33 mouse cellular contexts compared by ENCODE assay signal in the genomic region with DNA sequence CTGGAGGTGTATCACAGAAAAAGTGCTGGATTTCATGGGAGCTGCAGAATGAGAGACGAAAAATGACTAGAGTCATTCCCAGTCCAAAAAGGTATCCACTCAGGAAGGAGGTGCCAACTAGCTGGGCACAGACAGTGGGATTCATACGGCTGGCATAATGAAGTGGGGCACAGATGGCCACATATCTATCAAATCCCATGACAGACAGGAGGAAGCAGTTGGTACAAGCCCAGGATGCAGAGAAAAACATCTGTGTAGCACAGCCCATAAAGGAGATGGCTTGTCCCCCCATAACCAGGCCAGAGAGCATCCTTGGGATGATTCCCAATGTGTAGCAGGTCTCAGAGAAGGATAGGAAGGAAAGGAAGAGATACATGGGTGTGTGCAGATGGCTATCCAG. TPM values are rescaled to one million over a fixed set of nuclear protein-coding genes. Genes with fewer than 3 reads are reported as not detected.
A peak's percentile ranks its signal among the peaks of the same experiment; 100 is the strongest.
DNase-seq lines count a peak whose midpoint lies in the region; ATAC-seq and TF ChIP-seq lines count a peak whose summit lies in the region.
"Had no signal": no experiment of that assay in that cellular context is flagged by ENCODE, and none has a peak within 500 bp of the region (broad histone marks: within the 10 kb centered on the region; RNA-seq: fewer than 3 reads in every experiment).

No protein-coding gene starts in this region.

- TF ChIP-seq CTCF in cerebellum, adult 2 months (IDR thresholded peaks at IDR 0.05; ENCODE audit: borderline replicate concordance, insufficient read depth, low read depth, low read length) = no peak
- no peak for TF ChIP-seq CTCF in liver, postnatal 0 days (IDR thresholded peaks at IDR 0.05; ENCODE audit: low read depth)
- TF ChIP-seq CTCF in liver, embryonic 14.5 days (IDR thresholded peaks at IDR 0.05; ENCODE audit: low read depth) = no peak

- H3K9ac ChIP-seq in heart, embryonic 11.5 days (ENCODE audit: low read depth, low read length) = no peak overlapping the region
- no peak overlapping the region for H3K9ac ChIP-seq in liver, embryonic 11.5 days (ENCODE audit: low read depth, low read length)
- H3K9ac ChIP-seq in liver, postnatal 0 days (replicated peaks) = no peak overlapping the region
- no peak overlapping the region for H3K9ac ChIP-seq in liver, embryonic 14.5 days (replicated peaks)
- H3K9ac ChIP-seq: hindbrain, embryonic 13.5 days; limb, embryonic 13.5 days; liver, embryonic 15.5 days; lung, embryonic 15.5 days; midbrain, embryonic 15.5 days had no signal

- H3K27ac ChIP-seq in cerebellum, adult 2 months (ENCODE audit: insufficient read depth, low read length) = no peak overlapping the region
- H3K27ac ChIP-seq in heart, embryonic 11.5 days (ENCODE audit: low read depth, low read length) = no peak overlapping the region
- no peak overlapping the region for H3K27ac ChIP-seq in liver, embryonic 11.5 days (ENCODE audit: low read depth, low read length)
- no peak overlapping the region for H3K27ac ChIP-seq in liver, postnatal 0 days (ENCODE audit: low read depth)
- no peak overlapping the region for H3K27ac ChIP-seq in liver, embryonic 14.5 days
- H3K27ac ChIP-seq: heart, embryonic 10.5 days; hindbrain, embryonic 13.5 days; limb, embryonic 13.5 days; liver, embryonic 15.5 days; lung, embryonic 15.5 days; midbrain, embryonic 10.5 days; midbrain, embryonic 15.5 days had no signal

- H3K27me3 ChIP-seq in cerebellum, adult 2 months (ENCODE audit: control insufficient read depth, insufficient read depth, low read length) = no peaks in the 10 kb centered on the region
- H3K27me3 ChIP-seq in heart, embryonic 11.5 days (ENCODE audit: control insufficient read depth, insufficient read depth, low read length) = no peaks in the 10 kb centered on the region
- H3K27me3 ChIP-seq in liver, embryonic 11.5 days (replicated peaks; ENCODE audit: control insufficient read depth, insufficient read depth, low read length) = no peaks in the 10 kb centered on the region
- no peaks in the 10 kb centered on the region for H3K27me3 ChIP-seq in liver, postnatal 0 days (ENCODE audit: insufficient read depth, low read length)
- H3K27me3 ChIP-seq in liver, embryonic 14.5 days (ENCODE audit: control insufficient read depth, insufficient read depth, low read length) = no peaks in the 10 kb centered on the region
- H3K27me3 ChIP-seq: CH12.LX; hindbrain, embryonic 13.5 days; limb, embryonic 13.5 days; liver, embryonic 15.5 days; lung, embryonic 15.5 days; midbrain, embryonic 15.5 days had no signal

- no peak for ATAC-seq in heart, embryonic 11.5 days (replicated peaks; ENCODE audit: insufficient number of reproducible peaks, low FRiP score, low TSS enrichment)
- 0 out of 2 replicates have a peak, but pooled peaks have one; percentile 9 for ATAC-seq in liver, embryonic 11.5 days (replicated peaks; ENCODE audit: low FRiP score)
- ATAC-seq in liver, postnatal 0 days = no peak
- peak; percentile 29 for ATAC-seq in liver, embryonic 14.5 days (ENCODE audit: insufficient read depth)
- ATAC-seq in inflammation-experienced regulatory T-cells, adult 6 months = no peak
- ATAC-seq: activated CD4-positive, CD25-positive, alpha-beta regulatory T cell, adult 4 months; midbrain, embryonic 15.5 days had no signal

- WGBS in cerebellum, adult 2 months = 20% methylated on average over 2 of the region's 2 CpGs
- WGBS in heart, embryonic 11.5 days (ENCODE audit: insufficient replicate concordance) = 86% methylated on average over 2 of the region's 2 CpGs
- 83% methylated on average over 2 of the region's 2 CpGs for WGBS in liver, embryonic 11.5 days
- WGBS in liver, postnatal 0 days (ENCODE audit: insufficient replicate concordance) = 92% methylated on average over 2 of the region's 2 CpGs
- WGBS in liver, embryonic 14.5 days (ENCODE audit: insufficient replicate concordance) = 84% methylated on average over 2 of the region's 2 CpGs

- DNase-seq in cerebellum, postnatal 10 days = peak; percentile 60 to 62
- no peak for DNase-seq in cerebellum, adult 2 months
- DNase-seq in heart, adult 11 months = peak; percentile 65
- DNase-seq in liver, embryonic 11.5 days (ENCODE audit: low spot score) = no peak
- no peak for DNase-seq in liver, postnatal 0 days
- DNase-seq in liver, embryonic 14.5 days (ENCODE audit: low read depth in 3 of 3, low spot score in 3 of 3) = no peak
- DNase-seq: adrenal gland, adult 2 months; adrenal gland, postnatal 36 days; cerebellum, adult 9-11 months; gastrocnemius, postnatal 14 days; heart, postnatal 36 days; kidney, adult 11 months; kidney, postnatal 14 days; right cerebral cortex, postnatal 4 days; thymus, adult 2 months; thymus, postnatal 36 days had no signal

- TF ChIP-seq POLR2A in cerebellum, adult 2 months (IDR thresholded peaks at IDR 0.05; ENCODE audit: borderline replicate concordance, insufficient read depth, low read length) = no peak

- H3K4me1 ChIP-seq in cerebellum, adult 2 months (ENCODE audit: control insufficient read depth, insufficient read depth, low read length) = no peaks in the 10 kb centered on the region
- H3K4me1 ChIP-seq in heart, embryonic 11.5 days (ENCODE audit: control insufficient read depth, insufficient read depth, low read length) = no peaks in the 10 kb centered on the region
- no peaks in the 10 kb centered on the region for H3K4me1 ChIP-seq in liver, embryonic 11.5 days (replicated peaks; ENCODE audit: control insufficient read depth, insufficient read depth, low read length)
- H3K4me1 ChIP-seq in liver, postnatal 0 days (ENCODE audit: insufficient read depth) = no peaks in the 10 kb centered on the region
- no peaks in the 10 kb centered on the region for H3K4me1 ChIP-seq in liver, embryonic 14.5 days (replicated peaks; ENCODE audit: control insufficient read depth in 2 of 2, insufficient read depth in 2 of 2, low read length in 1 of 2)
- H3K4me1 ChIP-seq: heart, embryonic 10.5 days; hindbrain, embryonic 13.5 days; limb, embryonic 13.5 days; liver, embryonic 15.5 days; lung, embryonic 15.5 days; midbrain, embryonic 15.5 days had no signal

- H3K36me3 ChIP-seq in heart, embryonic 11.5 days (ENCODE audit: control insufficient read depth, insufficient read depth, low read length) = no peaks in the 10 kb centered on the region
- peaks cover 2% of the 10 kb centered on the region; the same call in 1 of the 2 replicates for H3K36me3 ChIP-seq in liver, embryonic 11.5 days (ENCODE audit: control insufficient read depth, insufficient read depth, low read length)
- peaks cover 10% of the 10 kb centered on the region; the same call in 1 of the 2 replicates for H3K36me3 ChIP-seq in liver, postnatal 0 days (replicated peaks; ENCODE audit: insufficient read depth, low read length)
- peaks cover 42% of the 10 kb centered on the region for H3K36me3 ChIP-seq in liver, embryonic 14.5 days (replicated peaks; ENCODE audit: control insufficient read depth, insufficient read depth, low read depth)
- H3K36me3 ChIP-seq: heart, embryonic 10.5 days; hindbrain, embryonic 13.5 days; limb, embryonic 13.5 days; lung, embryonic 15.5 days; midbrain, embryonic 10.5 days; midbrain, embryonic 15.5 days had no signal

- no peak for TF ChIP-seq EP300 in liver, postnatal 0 days (IDR thresholded peaks at IDR 0.05; ENCODE audit: low read depth)
- no peak for TF ChIP-seq EP300 in liver, embryonic 14.5 days (IDR thresholded peaks at IDR 0.05; ENCODE audit: low read depth)

- H3K4me2 ChIP-seq in heart, embryonic 11.5 days = no peak overlapping the region
- no peak overlapping the region for H3K4me2 ChIP-seq in liver, embryonic 11.5 days
- H3K4me2 ChIP-seq in liver, postnatal 0 days (ENCODE audit: low read depth, low read length) = no peak overlapping the region
- no peak overlapping the region for H3K4me2 ChIP-seq in liver, embryonic 14.5 days (ENCODE audit: low read depth)
- H3K4me2 ChIP-seq: hindbrain, embryonic 13.5 days; limb, embryonic 13.5 days; liver, embryonic 15.5 days; lung, embryonic 15.5 days; midbrain, embryonic 15.5 days had no signal

- no peak overlapping the region for H3K4me3 ChIP-seq in cerebellum, adult 2 months (replicated peaks; ENCODE audit: insufficient read depth, low read depth, low read length)
- no peak overlapping the region for H3K4me3 ChIP-seq in heart, embryonic 11.5 days (ENCODE audit: low read depth, low read length)
- no peak overlapping the region for H3K4me3 ChIP-seq in liver, embryonic 11.5 days (ENCODE audit: low read depth, low read length)
- no peak overlapping the region for H3K4me3 ChIP-seq in liver, postnatal 0 days (ENCODE audit: low read depth, low read length)
- H3K4me3 ChIP-seq in liver, embryonic 14.5 days (ENCODE audit: insufficient read depth in 1 of 2, low read depth in 2 of 2, low read length in 2 of 2) = no peak overlapping the region
- H3K4me3 ChIP-seq: heart, embryonic 10.5 days; hindbrain, embryonic 13.5 days; limb, embryonic 13.5 days; liver, embryonic 15.5 days; lung, embryonic 15.5 days; midbrain, embryonic 10.5 days; midbrain, embryonic 15.5 days had no signal

- no peaks in the 10 kb centered on the region for H3K9me3 ChIP-seq in heart, embryonic 11.5 days (replicated peaks; ENCODE audit: control insufficient read depth, low read length)
- no peaks in the 10 kb centered on the region for H3K9me3 ChIP-seq in liver, embryonic 11.5 days (ENCODE audit: control insufficient read depth, low read length)
- no peaks in the 10 kb centered on the region for H3K9me3 ChIP-seq in liver, postnatal 0 days (ENCODE audit: low read length)
- H3K9me3 ChIP-seq in liver, embryonic 14.5 days (ENCODE audit: control insufficient read depth, low read length) = no peaks in the 10 kb centered on the region
- H3K9me3 ChIP-seq: heart, embryonic 10.5 days; hindbrain, embryonic 13.5 days; limb, embryonic 13.5 days; liver, embryonic 15.5 days; lung, embryonic 15.5 days; midbrain, embryonic 10.5 days; midbrain, embryonic 15.5 days had no signal

RNA-seq across cellular contexts. Expression of gene Olfr419, which starts 1.5 kb away (rescaled TPM):
- polyA plus RNA-seq in cerebellum, adult 2 months (2012; rRNA removed) = not detected in 2 replicates
- polyA plus RNA-seq in heart, embryonic 11.5 days (2014; fragmentation: Nextera tagmentation; extraction: Ambion mirVana) = 0.18 TPM in 1 of 2 replicates, not detected in the other
- 0.12 TPM in 1 of 2 replicates, not detected in the other for polyA plus RNA-seq in liver, embryonic 11.5 days (2014; fragmentation: Nextera tagmentation; extraction: Ambion mirVana)
- polyA plus RNA-seq in liver, postnatal 0 days (2015; fragmentation: Nextera tagmentation; extraction: Ambion mirVana) = 0.09 and 0.11 TPM in 2 replicates
- polyA plus RNA-seq in liver, embryonic 14.5 days (2012; rRNA removed) = not detected in 2 replicates
- 0.16 and 0.27 TPM in 2 replicates for polyA plus RNA-seq in liver, embryonic 14.5 days (2014; fragmentation: Nextera tagmentation; extraction: Ambion mirVana)
- polyA plus RNA-seq in inflammation-experienced regulatory T-cells, adult 6 months (2017; shearing (Covaris generic)) = not detected
- polyA plus RNA-seq: activated CD4-positive, CD25-positive, alpha-beta regulatory T cell, adult 4 months; adrenal gland, adult 2 months; C2C12; cortical plate, adult 2 months; heart, embryonic 10.5 days; heart, embryonic 16.5 days; hindbrain, embryonic 13.5 days; kidney, embryonic 14.5 days; limb, embryonic 13.5 days; lung, embryonic 15.5 days; midbrain, embryonic 10.5 days; midbrain, embryonic 15.5 days; neural tube, embryonic 11.5 days; spleen, adult 2 months; thymus, adult 2 months had no signal

Comparison
In these comparisons a context has a peak if more than half of its experiments do, and no peak if none do; other contexts are left out.
1. DNase-seq: peak in cerebellum, postnatal 10 days (2 of 2) and heart, adult 11 months (single experiment); none in cerebellum, adult 2 months (0 of 2), liver, embryonic 11.5 days (single experiment), liver, postnatal 0 days (single experiment) and liver, embryonic 14.5 days (0 of 3).
2. ATAC-seq: peak in liver, embryonic 11.5 days (single experiment) and liver, embryonic 14.5 days (single experiment); none in heart, embryonic 11.5 days (single experiment), liver, postnatal 0 days (single experiment) and inflammation-experienced regulatory T-cells, adult 6 months (single experiment).